Mouse (Mus musculus): Measurements from ENCODE around the gene Rexo4. TPM values are rescaled to one million over a fixed set of nuclear protein-coding genes. Genes with fewer than 3 reads are reported as not detected.

Gene Rexo4
- polyA plus RNA-seq, 1 experiment = 23.3 TPM

- Histone ChIP-seq H3K36me3 (ENCODE audit: control insufficient read depth, insufficient read depth) (no peaks in the 10 kb centered on the region), H3K27me3 (ENCODE audit: control insufficient read depth, insufficient read depth, insufficient read length) (no peaks in the 10 kb centered on the region), H3K4me3 (no peak overlapping the region), H3K4me2 (ENCODE audit: low read depth) (no peak overlapping the region), H3K79me2 (ENCODE audit: control insufficient read depth, insufficient read depth) (peaks cover 52% of the 10 kb centered on the region), H3ac (ENCODE audit: control insufficient read depth, insufficient read length) (no peak overlapping the region)
- TF ChIP-seq REST (IDR thresholded peaks at IDR 0.05; ENCODE audit: insufficient read depth, insufficient read length) (no peak), POLR2A (IDR thresholded peaks at IDR 0.05; ENCODE audit: insufficient read length, low read depth) (no peak), MYOG (IDR thresholded peaks at IDR 0.05; ENCODE audit: control insufficient read depth in 1 of 3, insufficient read depth in 1 of 3, insufficient read length in 2 of 3, low read depth in 2 of 3) (no peak), MYOD1 (IDR thresholded peaks at IDR 0.05; ENCODE audit: control insufficient read depth in 1 of 3, insufficient read length in 2 of 3, low read depth in 2 of 3) (no peak), TCF3 (IDR thresholded peaks at IDR 0.05; ENCODE audit: insufficient read length, low read depth) (no peak), SRF (IDR thresholded peaks at IDR 0.05; ENCODE audit: control insufficient read depth, insufficient read length, low read depth) (no peak), E2F4 (IDR thresholded peaks at IDR 0.05; ENCODE audit: insufficient read depth) (no peak), USF1 (IDR thresholded peaks at IDR 0.05; ENCODE audit: low read depth) (no peak)
These were observed 57.8 kb downstream of the Rexo4 start for GRCm38 (mm10) chr2:26906431-26906830.

- Histone ChIP-seq H3K4me3 (no peak overlapping the region), H3K79me2 (ENCODE audit: control insufficient read depth, insufficient read depth) (peaks cover 52% of the 10 kb centered on the region), H3K4me2 (ENCODE audit: low read depth) (no peak overlapping the region), H3K27me3 (ENCODE audit: control insufficient read depth, insufficient read depth, insufficient read length) (no peaks in the 10 kb centered on the region), H3ac (ENCODE audit: control insufficient read depth, insufficient read length) (no peak overlapping the region), H3K36me3 (ENCODE audit: control insufficient read depth, insufficient read depth) (no peaks in the 10 kb centered on the region)
- TF ChIP-seq CEBPB (IDR thresholded peaks at IDR 0.05; ENCODE audit: insufficient read depth, poor library complexity, severe bottlenecking) (no peak), POLR2AphosphoS2 (IDR thresholded peaks at IDR 0.05; ENCODE audit: insufficient read length, low read depth) (no peak), TCF12 (IDR thresholded peaks at IDR 0.05; ENCODE audit: insufficient read depth, poor library complexity, severe bottlenecking) (no peak), POLR2A (IDR thresholded peaks at IDR 0.05; ENCODE audit: insufficient read length, low read depth) (no peak), REST (IDR thresholded peaks at IDR 0.05; ENCODE audit: insufficient read depth, insufficient read length) (no peak), MYOD1 (IDR thresholded peaks at IDR 0.05; ENCODE audit: control insufficient read depth in 1 of 3, insufficient read length in 2 of 3, low read depth in 2 of 3) (no peak), USF1 (IDR thresholded peaks at IDR 0.05; ENCODE audit: low read depth) (no peak), SRF (IDR thresholded peaks at IDR 0.05; ENCODE audit: control insufficient read depth, insufficient read length, low read depth) (no peak), TCF3 (IDR thresholded peaks at IDR 0.05; ENCODE audit: insufficient read length, low read depth) (no peak), E2F4 (IDR thresholded peaks at IDR 0.05; ENCODE audit: insufficient read depth) (no peak), MYOG (IDR thresholded peaks at IDR 0.05; ENCODE audit: control insufficient read depth in 1 of 3, insufficient read depth in 1 of 3, insufficient read length in 2 of 3, low read depth in 2 of 3) (no peak), MAX (IDR thresholded peaks at IDR 0.05; ENCODE audit: low read depth) (no peak)
These were observed 58.2 kb downstream of the Rexo4 start for GRCm38 (mm10) chr2:26905936-26906335.

Other genes with a start within 250 kb of the Rexo4 start
- not detected for gene Abo, start 99.4 kb downstream of the Rexo4 start, polyA plus RNA-seq (2012; fragmentation: generic; extraction: Trizol)
- gene Surf6, start 61.5 kb downstream of the Rexo4 start, polyA plus RNA-seq (2012; fragmentation: generic; extraction: Trizol) = 16.7 TPM
- gene Med22, start 53.7 kb downstream of the Rexo4 start, polyA plus RNA-seq (2012; fragmentation: generic; extraction: Trizol) = 38.6 TPM
- 2,027 TPM for gene Rpl7a, start 53.6 kb downstream of the Rexo4 start, polyA plus RNA-seq (2012; fragmentation: generic; extraction: Trizol)
- 34.9 TPM for gene Surf2, start 48.0 kb downstream of the Rexo4 start, polyA plus RNA-seq (2012; fragmentation: generic; extraction: Trizol)
- 53.8 TPM for gene Surf1, start 47.9 kb downstream of the Rexo4 start, polyA plus RNA-seq (2012; fragmentation: generic; extraction: Trizol)
- 173 TPM for gene Surf4, start 30.5 kb downstream of the Rexo4 start, polyA plus RNA-seq (2012; fragmentation: generic; extraction: Trizol)
- 0.02 TPM for gene Stkld1, start 30.3 kb downstream of the Rexo4 start, polyA plus RNA-seq (2012; fragmentation: generic; extraction: Trizol)
- gene Adamts13, start 9.0 kb upstream of the Rexo4 start, polyA plus RNA-seq (2012; fragmentation: generic; extraction: Trizol) = not detected
- 22.8 TPM for gene Cacfd1, start 45.5 kb upstream of the Rexo4 start, polyA plus RNA-seq (2012; fragmentation: generic; extraction: Trizol)
- 102 TPM for gene Slc2a6, start 63.6 kb upstream of the Rexo4 start, polyA plus RNA-seq (2012; fragmentation: generic; extraction: Trizol)
- 1,410 TPM for gene Mymk, start 107.8 kb upstream of the Rexo4 start, polyA plus RNA-seq (2012; fragmentation: generic; extraction: Trizol)
- 17.6 TPM for gene Adamtsl2, start 115.0 kb upstream of the Rexo4 start, polyA plus RNA-seq (2012; fragmentation: generic; extraction: Trizol)
- 0.04 TPM for gene Fam163b, start 178.1 kb upstream of the Rexo4 start, polyA plus RNA-seq (2012; fragmentation: generic; extraction: Trizol)
- gene Dbh, start 200.8 kb upstream of the Rexo4 start, polyA plus RNA-seq (2012; fragmentation: generic; extraction: Trizol) = 8.2 TPM

Measured in myocyte (in vitro differentiated cells).